Mouse (Mus musculus) retina, adult 2 months (tissue): ENCODE results near the gene Mia.
A peak's percentile ranks its signal among the peaks of the same experiment; 100 is the strongest.

Source experiments
- DNase-seq: peaks from one replicate; pipeline ENCODE4 v3.0.0-alpha.2; 2012; ENCODE audit warnings: low read depth, low spot score

Gene Mia

GRCm38 (mm10) chr7:27160921-27161320 lies 20.0 kb downstream of the Mia start:
- no peak for DNase-seq

- DNase-seq, result no peak
These were observed 21.1 kb downstream of the Mia start for GRCm38 (mm10) chr7:27159882-27160281.

GRCm38 (mm10) chr7:27159256-27159655 lies 21.7 kb downstream of the Mia start:
- DNase-seq, result no peak

- no peak for DNase-seq
These were observed 22.8 kb downstream of the Mia start for GRCm38 (mm10) chr7:27158171-27158570.

- DNase-seq, result no peak
These were observed 25.0 kb downstream of the Mia start for GRCm38 (mm10) chr7:27156005-27156404.

- DNase-seq, result no peak
These were observed 27.7 kb downstream of the Mia start, which contains the start of gene Cyp2t4 for GRCm38 (mm10) chr7:27153205-27153764. Cyp2t4 (plus strand) TSS chr7:27153714.

GRCm38 (mm10) chr7:27136410-27136996 lies 44.5 kb downstream of the Mia start:
- DNase-seq, result no peak

- DNase-seq, result no peak
These were observed 47.2 kb downstream of the Mia start for GRCm38 (mm10) chr7:27133757-27134156.

- DNase-seq, result no peak
These were observed 47.8 kb downstream of the Mia start for GRCm38 (mm10) chr7:27133156-27133555.

- peak; percentile 47 for DNase-seq
These were observed 48.4 kb downstream of the Mia start for GRCm38 (mm10) chr7:27132588-27132987.

- no peak for DNase-seq
These were observed 49.6 kb downstream of the Mia start for GRCm38 (mm10) chr7:27131387-27131786.

GRCm38 (mm10) chr7:27130521-27131370 lies 50.2 kb downstream of the Mia start:
- DNase-seq, result no peak

- no peak for DNase-seq
These were observed 51.1 kb downstream of the Mia start for GRCm38 (mm10) chr7:27129811-27130210.
